Mouse (Mus musculus) stomach, embryonic 15.5 days (tissue): ENCODE measurements around the gene Dmrt1. TPM values are rescaled to one million over a fixed set of nuclear protein-coding genes. Genes with fewer than 3 reads are reported as not detected.
A peak's percentile ranks its signal among the peaks of the same experiment; 100 is the strongest.

ENCODE experiments used
- ATAC-seq: fragments of 200-750 bp; cut with Nextera tagmentation; 2 replicates; pipeline ENCODE4 v1.8.0; 2017; ENCODE audit warnings: low read depth, moderate number of reproducible peaks, moderate TSS enrichment; ENCODE audit not compliant: insufficient read depth, low FRiP score
- H3K27ac ChIP-seq: fragments of 300-500 bp; sonication (generic); 2 replicates; pipeline ENCODE4 v1.5.1; 2015; ENCODE audit warnings: mild to moderate bottlenecking, inconsistent platforms
- H3K27me3 ChIP-seq: fragments of 300-500 bp; sonication (generic); replicated peaks from 2 replicates; pipeline ENCODE4 v1.6.1; 2015; ENCODE audit warnings: inconsistent platforms
- H3K36me3 ChIP-seq: fragments of 300-500 bp; sonication (generic); 2 replicates; pipeline ENCODE4 v1.6.1; 2015; ENCODE audit warnings: inconsistent platforms
- H3K4me1 ChIP-seq: fragments of 300-500 bp; sonication (generic); 2 replicates; pipeline ENCODE4 v1.6.1; 2015; ENCODE audit warnings: inconsistent platforms
- H3K4me2 ChIP-seq: fragments of 300-500 bp; sonication (generic); 2 replicates; pipeline ENCODE4 v1.6.1; 2015; ENCODE audit warnings: mild to moderate bottlenecking, inconsistent platforms
- H3K4me3 ChIP-seq: fragments of 300-500 bp; sonication (generic); replicated peaks from 2 replicates; pipeline ENCODE4 v1.5.1; 2015; ENCODE audit warnings: inconsistent platforms
- H3K9ac ChIP-seq: fragments of 300-500 bp; sonication (generic); 2 replicates; pipeline ENCODE4 v1.6.1; 2015; ENCODE audit warnings: inconsistent platforms
- H3K9me3 ChIP-seq: fragments of 300-500 bp; sonication (generic); 2 replicates; pipeline ENCODE4 v1.6.1; 2016; ENCODE audit warnings: inconsistent platforms
- WGBS: fragments of 180-500 bp; shearing (Covaris S2); methylation state at CpG from one replicate; pipeline ENCODE4 v1.1.7; 2015; 5-methylcytosine and 5-hydroxymethylcytosine counted together
- polyA plus RNA-seq: library from polyadenylated mRNA; unstranded; fragments of >200 nt; fragmentation: Nextera tagmentation; extraction: Ambion mirVana; gene quantifications from 2 replicates; pipeline ENCODE4 v1.2.1, GENCODE M21; 2015

Gene Dmrt1
- polyA plus RNA-seq, 1 experiment from 2014 or later = not detected

- Histone ChIP-seq H3K4me2 (peak overlapping the region; percentile 32), H3K4me3 (no peak overlapping the region), H3K27ac (no peak overlapping the region), H3K9ac (no peak overlapping the region), H3K27me3 (peaks cover 3% of the 10 kb centered on the region), H3K36me3 (no peaks in the 10 kb centered on the region), H3K9me3 (no peaks in the 10 kb centered on the region), H3K4me1 (0 out of 2 replicates have a peak, but pooled peaks cover 5% of the 10 kb centered on the region)
- 7% methylated on average over 17 of the region's 17 CpGs for WGBS
- ATAC-seq = no peak
These were observed 69.8 kb downstream of the Dmrt1 start for GRCm38 (mm10) chr19:25574981-25575814.

- H3K4me3 ChIP-seq = no peak overlapping the region
- no peak overlapping the region for H3K27ac ChIP-seq
- peaks cover 3% of the 10 kb centered on the region; the same call in 1 of the 2 replicates for H3K27me3 ChIP-seq
- 91% methylated on average over 2 of the region's 2 CpGs for WGBS
- H3K9me3 ChIP-seq = no peaks in the 10 kb centered on the region
- no peak overlapping the region for H3K9ac ChIP-seq
- no peak overlapping the region for H3K4me2 ChIP-seq
- ATAC-seq = no peak
- H3K4me1 ChIP-seq = 0 out of 2 replicates have a peak, but pooled peaks cover 5% of the 10 kb centered on the region
- no peaks in the 10 kb centered on the region for H3K36me3 ChIP-seq
These were observed 72.9 kb downstream of the Dmrt1 start for GRCm38 (mm10) chr19:25578358-25578757.

- Histone ChIP-seq H3K4me2 (no peak overlapping the region), H3K9ac (no peak overlapping the region), H3K4me3 (no peak overlapping the region), H3K4me1 (0 out of 2 replicates have a peak, but pooled peaks cover 5% of the 10 kb centered on the region), H3K9me3 (no peaks in the 10 kb centered on the region), H3K27ac (no peak overlapping the region), H3K27me3 (peaks cover 3% of the 10 kb centered on the region; the same call in 1 of the 2 replicates), H3K36me3 (no peaks in the 10 kb centered on the region)
- WGBS = 91% methylated on average over 2 of the region's 2 CpGs
- no peak for ATAC-seq
These were observed 74.0 kb downstream of the Dmrt1 start for GRCm38 (mm10) chr19:25579440-25579839.

- H3K4me3 ChIP-seq = no peak overlapping the region
- H3K27me3 ChIP-seq = peaks cover 44% of the 10 kb centered on the region
- no peak overlapping the region for H3K9ac ChIP-seq
- no peak overlapping the region for H3K4me2 ChIP-seq
- no peaks in the 10 kb centered on the region for H3K9me3 ChIP-seq
- no peaks in the 10 kb centered on the region for H3K36me3 ChIP-seq
- ATAC-seq = no peak
- no peaks in the 10 kb centered on the region for H3K4me1 ChIP-seq
- WGBS = 56% methylated on average over 3 of the region's 3 CpGs
- no peak overlapping the region for H3K27ac ChIP-seq
These were observed 92.4 kb downstream of the Dmrt1 start for GRCm38 (mm10) chr19:25597717-25598232.

- ATAC-seq = no peak
- Histone ChIP-seq H3K4me1 (no peaks in the 10 kb centered on the region), H3K4me2 (no peak overlapping the region), H3K27me3 (peaks cover 52% of the 10 kb centered on the region), H3K9ac (no peak overlapping the region), H3K36me3 (no peaks in the 10 kb centered on the region), H3K9me3 (no peaks in the 10 kb centered on the region), H3K4me3 (no peak overlapping the region), H3K27ac (no peak overlapping the region)
- 13% methylated on average over 4 of the region's 4 CpGs for WGBS
These were observed 93.2 kb downstream of the Dmrt1 start for GRCm38 (mm10) chr19:25598626-25599025.

- no peaks in the 10 kb centered on the region for H3K36me3 ChIP-seq
- ATAC-seq = no peak
- 8% methylated on average over 8 of the region's 8 CpGs for WGBS
These were observed 96.5 kb downstream of the Dmrt1 start for GRCm38 (mm10) chr19:25601966-25602365.

GRCm38 (mm10) chr19:25607461-25608205 lies 102.2 kb downstream of the Dmrt1 start:
- H3K4me1 ChIP-seq = peaks cover 23% of the 10 kb centered on the region
- H3K4me3 ChIP-seq = no peak overlapping the region

More at GRCm38 (mm10) chr19:25601966-25602365, 96.5 kb downstream of the Dmrt1 start:
- Histone ChIP-seq H3K27ac (no peak overlapping the region), H3K4me3 (no peak overlapping the region), H3K9ac (no peak overlapping the region), H3K4me2 (no peak overlapping the region), H3K4me1 (peaks cover 9% of the 10 kb centered on the region; the same call in 1 of the 2 replicates), H3K9me3 (no peaks in the 10 kb centered on the region), H3K27me3 (peaks cover 84% of the 10 kb centered on the region)

GRCm38 (mm10) chr19:25608206-25608580 lies 102.8 kb downstream of the Dmrt1 start:
- ATAC-seq = no peak
- no peaks in the 10 kb centered on the region for H3K9me3 ChIP-seq

More at GRCm38 (mm10) chr19:25607461-25608205, 102.2 kb downstream of the Dmrt1 start:
- no peak for ATAC-seq
- Histone ChIP-seq H3K27me3 (peaks cover 95% of the 10 kb centered on the region), H3K4me2 (no peak overlapping the region), H3K27ac (no peak overlapping the region), H3K9me3 (no peaks in the 10 kb centered on the region), H3K9ac (no peak overlapping the region), H3K36me3 (no peaks in the 10 kb centered on the region)
- 2% methylated on average over 21 of the region's 21 CpGs for WGBS

GRCm38 (mm10) chr19:25608961-25609850 lies 103.8 kb downstream of the Dmrt1 start:
- Histone ChIP-seq H3K4me1 (peaks cover 23% of the 10 kb centered on the region), H3K4me3 (no peak overlapping the region), H3K36me3 (no peaks in the 10 kb centered on the region), H3K4me2 (no peak overlapping the region), H3K27ac (no peak overlapping the region), H3K27me3 (peaks cover 96% of the 10 kb centered on the region), H3K9me3 (no peaks in the 10 kb centered on the region), H3K9ac (no peak overlapping the region)
- WGBS = 2% methylated on average over 33 of the region's 33 CpGs
- ATAC-seq = no peak

More at GRCm38 (mm10) chr19:25608206-25608580, 102.8 kb downstream of the Dmrt1 start:
- Histone ChIP-seq H3K27ac (no peak overlapping the region), H3K4me1 (peaks cover 23% of the 10 kb centered on the region), H3K36me3 (no peaks in the 10 kb centered on the region), H3K27me3 (peaks cover 96% of the 10 kb centered on the region), H3K9ac (no peak overlapping the region), H3K4me2 (no peak overlapping the region), H3K4me3 (no peak overlapping the region)
- 5% methylated on average over 7 of the region's 7 CpGs for WGBS

- no peak within 1 kb of the TSS for H3K27ac ChIP-seq
- peaks cover 23% of the 10 kb centered on the region for H3K4me1 ChIP-seq
These were observed 104.6 kb downstream of the Dmrt1 start, which contains the start of gene Dmrt3 for GRCm38 (mm10) chr19:25610015-25610410. TSS of gene Dmrt3 (plus strand) at chr19:25610301.

More at GRCm38 (mm10) chr19:25610015-25610410, 104.6 kb downstream of the Dmrt1 start, which contains the start of gene Dmrt3:
- WGBS = 2% methylated on average over 25 of the region's 29 CpGs
- H3K4me3 ChIP-seq = peak within 1 kb of the TSS; percentile 41
- H3K27me3 ChIP-seq = peaks cover 94% of the 10 kb centered on the region
- peak within 1 kb of the TSS; percentile 71 for H3K4me2 ChIP-seq
- H3K9ac ChIP-seq = no peak within 1 kb of the TSS
- 0 out of 2 replicates have a peak, but pooled peaks have one; percentile 8 for ATAC-seq
- no peaks in the 10 kb centered on the region for H3K9me3 ChIP-seq
- no peaks in the 10 kb centered on the region for H3K36me3 ChIP-seq
